Mouse (Mus musculus) midbrain, embryonic 16.5 days (tissue): ENCODE data around the gene Ppm1d. TPM values are rescaled to one million over a fixed set of nuclear protein-coding genes. Genes with fewer than 3 reads are reported as not detected.
A peak's percentile ranks its signal among the peaks of the same experiment; 100 is the strongest.

Experiments used
- ATAC-seq: fragments of 200-750 bp; cut with Nextera tagmentation; 2 replicates; pipeline ENCODE4 v1.8.0; 2017; ENCODE audit warnings: moderate TSS enrichment
- H3K27ac ChIP-seq: fragments of 300-500 bp; sonication (generic); 2 replicates; pipeline ENCODE4 v1.5.1; 2014; ENCODE audit warnings: mild to moderate bottlenecking, low read length, mixed read lengths
- H3K27me3 ChIP-seq: fragments of 300-500 bp; sonication (generic); 2 replicates; pipeline ENCODE4 v1.6.1; 2014; ENCODE audit warnings: low read depth, low read length, mixed read lengths; ENCODE audit not compliant: control insufficient read depth, insufficient read depth
- H3K36me3 ChIP-seq: fragments of 300-500 bp; sonication (generic); 2 replicates; pipeline ENCODE4 v1.6.1; 2014; ENCODE audit warnings: mild to moderate bottlenecking, low read length, moderate library complexity, mixed read lengths; ENCODE audit not compliant: control insufficient read depth, insufficient read depth
- H3K4me1 ChIP-seq: fragments of 300-500 bp; sonication (generic); 2 replicates; pipeline ENCODE4 v1.6.1; 2014; ENCODE audit warnings: mild to moderate bottlenecking, low read length, mixed read lengths; ENCODE audit not compliant: control insufficient read depth, insufficient read depth
- H3K4me2 ChIP-seq: fragments of 300-500 bp; sonication (generic); 2 replicates; pipeline ENCODE4 v1.6.1; 2014; ENCODE audit warnings: mild to moderate bottlenecking, low read length, mixed read lengths
- H3K4me3 ChIP-seq: fragments of 300-500 bp; sonication (generic); 2 replicates; pipeline ENCODE4 v1.5.1; 2014; ENCODE audit warnings: low read depth, mild to moderate bottlenecking, low read length, moderate library complexity, mixed read lengths
- H3K9ac ChIP-seq: fragments of 300-500 bp; sonication (generic); 2 replicates; pipeline ENCODE4 v1.6.1; 2014; ENCODE audit warnings: low read depth, low read length, mixed read lengths
- H3K9me3 ChIP-seq: fragments of 300-500 bp; sonication (generic); replicated peaks from 2 replicates; pipeline ENCODE4 v1.6.1; 2014; ENCODE audit warnings: mild to moderate bottlenecking, low read length, mixed read lengths; ENCODE audit not compliant: control insufficient read depth, poor library complexity, severe bottlenecking
- whole genome bisulfite sequencing: fragments of 180-500 bp; shearing (Covaris S2); extraction: QIAGEN DNeasy Blood & Tissue Kit; methylation state at CpG from one replicate; pipeline ENCODE4 v1.1.7; 2014; 5-methylcytosine and 5-hydroxymethylcytosine counted together
- polyA plus RNA-seq: library from polyadenylated mRNA; unstranded; fragments of >200 nt; fragmentation: Nextera tagmentation; extraction: Ambion mirVana; gene quantifications from 2 replicates; pipeline ENCODE4 v1.2.1, GENCODE M21; 2015

The Ppm1d gene
- polyA plus RNA-seq, 1 experiment from 2014 or later: 14.3 TPM

GRCm38 (mm10) chr11:85313361-85313760 lies 2.3 kb downstream of the Ppm1d start:
- Histone ChIP-seq H3K27me3 (no peaks in the 10 kb centered on the region), H3K36me3 (no peaks in the 10 kb centered on the region), H3K4me1 (peaks cover 32% of the 10 kb centered on the region), H3K9me3 (no peaks in the 10 kb centered on the region), H3K4me3 (peak overlapping the region; percentile 97), H3K4me2 (peak overlapping the region; percentile 82), H3K9ac (peak overlapping the region; percentile 11; the same call in 1 of the 2 replicates), H3K27ac (no peak overlapping the region)
- WGBS: 81% methylated on average over 3 of the region's 3 CpGs
- no peak for ATAC-seq

- H3K36me3 ChIP-seq: no peaks in the 10 kb centered on the region
- WGBS: 71% methylated on average over 9 of the region's 9 CpGs
Observed at GRCm38 (mm10) chr11:85323567-85324330, 12.7 kb downstream of the Ppm1d start.

GRCm38 (mm10) chr11:85328717-85329116 lies 17.7 kb downstream of the Ppm1d start:
- no peak for ATAC-seq
- no peak overlapping the region for H3K4me3 ChIP-seq

More at GRCm38 (mm10) chr11:85323567-85324330, 12.7 kb downstream of the Ppm1d start:
- Histone ChIP-seq H3K4me1 (no peaks in the 10 kb centered on the region), H3K27ac (no peak overlapping the region), H3K27me3 (no peaks in the 10 kb centered on the region), H3K9me3 (no peaks in the 10 kb centered on the region), H3K9ac (no peak overlapping the region), H3K4me3 (no peak overlapping the region), H3K4me2 (no peak overlapping the region)
- no peak for ATAC-seq

GRCm38 (mm10) chr11:85329167-85329894 lies 18.3 kb downstream of the Ppm1d start:
- no peak overlapping the region for H3K4me2 ChIP-seq
- no peak overlapping the region for H3K4me3 ChIP-seq
- H3K4me1 ChIP-seq: no peaks in the 10 kb centered on the region
- no peaks in the 10 kb centered on the region for H3K9me3 ChIP-seq
- H3K36me3 ChIP-seq: peaks cover 6% of the 10 kb centered on the region; the same call in 1 of the 2 replicates
- no peak for ATAC-seq
- 88% methylated on average over 7 of the region's 7 CpGs for WGBS
- no peak overlapping the region for H3K27ac ChIP-seq
- H3K9ac ChIP-seq: no peak overlapping the region
- H3K27me3 ChIP-seq: no peaks in the 10 kb centered on the region

More at GRCm38 (mm10) chr11:85328717-85329116, 17.7 kb downstream of the Ppm1d start:
- no peak overlapping the region for H3K4me2 ChIP-seq
- H3K27me3 ChIP-seq: no peaks in the 10 kb centered on the region
- no peak overlapping the region for H3K9ac ChIP-seq
- no peaks in the 10 kb centered on the region for H3K9me3 ChIP-seq
- no peaks in the 10 kb centered on the region for H3K4me1 ChIP-seq
- 96% methylated on average over 3 of the region's 3 CpGs for WGBS
- no peak overlapping the region for H3K27ac ChIP-seq
- H3K36me3 ChIP-seq: peaks cover 6% of the 10 kb centered on the region; the same call in 1 of the 2 replicates

GRCm38 (mm10) chr11:85334778-85335177 lies 23.7 kb downstream of the Ppm1d start:
- Histone ChIP-seq H3K27me3 (no peaks in the 10 kb centered on the region), H3K4me2 (no peak overlapping the region), H3K4me3 (no peak overlapping the region), H3K27ac (no peak overlapping the region), H3K4me1 (no peaks in the 10 kb centered on the region), H3K36me3 (peaks cover 8% of the 10 kb centered on the region; the same call in 1 of the 2 replicates), H3K9ac (no peak overlapping the region), H3K9me3 (no peaks in the 10 kb centered on the region)
- WGBS: 51% methylated on average over 4 of the region's 4 CpGs
- ATAC-seq: no peak

GRCm38 (mm10) chr11:85339173-85339831 lies 28.3 kb downstream of the Ppm1d start:
- no peak overlapping the region for H3K4me3 ChIP-seq
- H3K9me3 ChIP-seq: no peaks in the 10 kb centered on the region
- ATAC-seq: no peak
- no peak overlapping the region for H3K9ac ChIP-seq
- no peaks in the 10 kb centered on the region for H3K27me3 ChIP-seq
- no peak overlapping the region for H3K27ac ChIP-seq
- H3K36me3 ChIP-seq: peaks cover 12% of the 10 kb centered on the region; the same call in 1 of the 2 replicates
- 97% methylated on average over 6 of the region's 6 CpGs for WGBS
- H3K4me2 ChIP-seq: no peak overlapping the region
- no peaks in the 10 kb centered on the region for H3K4me1 ChIP-seq

GRCm38 (mm10) chr11:85340070-85340616 lies 29.1 kb downstream of the Ppm1d start:
- no peaks in the 10 kb centered on the region for H3K9me3 ChIP-seq
- no peaks in the 10 kb centered on the region for H3K27me3 ChIP-seq
- no peak overlapping the region for H3K27ac ChIP-seq
- H3K4me2 ChIP-seq: no peak overlapping the region
- H3K4me1 ChIP-seq: no peaks in the 10 kb centered on the region
- peaks cover 12% of the 10 kb centered on the region; the same call in 1 of the 2 replicates for H3K36me3 ChIP-seq
- H3K4me3 ChIP-seq: no peak overlapping the region
- no peak for ATAC-seq
- no peak overlapping the region for H3K9ac ChIP-seq
- WGBS: 83% methylated on average over 7 of the region's 7 CpGs

- 0 out of 2 replicates have a peak, but pooled peaks cover 2% of the 10 kb centered on the region for H3K36me3 ChIP-seq
- peak within 1 kb of the TSS; percentile 86 for H3K9ac ChIP-seq
- H3K4me1 ChIP-seq: peaks cover 11% of the 10 kb centered on the region
- no peaks in the 10 kb centered on the region for H3K27me3 ChIP-seq
- peak within 1 kb of the TSS; percentile 86 for H3K4me2 ChIP-seq
- peak; percentile 99 for ATAC-seq
- under 1% methylated on average over 47 of the region's 47 CpGs for WGBS
- peak within 1 kb of the TSS; percentile 87 for H3K4me3 ChIP-seq
- no peaks in the 10 kb centered on the region for H3K9me3 ChIP-seq
- peak within 1 kb of the TSS; percentile 60 for H3K27ac ChIP-seq
Observed at GRCm38 (mm10) chr11:85352539-85353380, 41.7 kb downstream of the Ppm1d start, which contains the start of gene Bcas3. Gene Bcas3, plus strand, starts transcription at chr11:85353167.
